Mouse (Mus musculus): ENCODE measurements around the gene Pcna. TPM values are rescaled to one million over a fixed set of nuclear protein-coding genes. Genes with fewer than 3 reads are reported as not detected.

Pcna gene
- total and polyA plus RNA-seq, 2 experiments from 2014 or later: 91.0 to 118 TPM

DNA sequence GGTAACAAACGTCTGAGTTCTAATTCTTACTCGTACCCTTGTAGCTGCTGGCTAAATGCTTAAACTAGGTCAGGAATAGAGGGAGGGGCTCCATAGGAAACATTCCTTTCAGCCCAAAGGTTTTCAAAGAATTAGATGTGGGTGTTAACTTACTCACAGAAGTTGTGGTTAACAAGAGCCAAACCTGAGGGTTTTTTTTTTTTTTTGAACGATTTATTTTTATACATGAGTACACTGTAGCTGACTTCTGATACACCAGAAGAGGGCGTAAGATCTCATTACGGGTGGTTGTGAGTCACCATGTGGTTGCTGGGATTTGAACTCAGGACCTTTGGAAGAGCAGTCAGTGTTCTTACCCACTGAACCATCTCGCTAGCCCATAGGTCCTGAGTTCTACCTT, 9.1 kb upstream of the Pcna start:
- Histone ChIP-seq H3K9ac (replicated peaks; ENCODE audit: low read length, poor library complexity, severe bottlenecking) (no peak overlapping the region), H3K4me3 (ENCODE audit: low read depth, low read length) (no peak overlapping the region), H3K9me3 (ENCODE audit: low read length) (no peaks in the 10 kb centered on the region), H3K4me1 (ENCODE audit: insufficient read depth, low read length) (peaks cover 6% of the 10 kb centered on the region), H3K4me2 (ENCODE audit: low read depth, low read length, poor library complexity, severe bottlenecking) (no peak overlapping the region), H3K27me3 (ENCODE audit: insufficient read depth, low read length) (no peaks in the 10 kb centered on the region), H3K27ac (ENCODE audit: low read depth, low read length) (no peak overlapping the region), H3K36me3 (ENCODE audit: insufficient read depth, low read length) (no peaks in the 10 kb centered on the region)
- no peak for DNase-seq (ENCODE audit: low spot score)
- TF ChIP-seq CTCF (IDR thresholded peaks at IDR 0.05): no peak
- 69% methylated on average over 6 of the region's 6 CpGs for WGBS
- no peak for ATAC-seq (ENCODE audit: low FRiP score)

GRCm38 (mm10) chr2:132260601-132261000, 7.5 kb upstream of the Pcna start:
- H3K36me3 ChIP-seq (ENCODE audit: insufficient read depth, low read length): no peaks in the 10 kb centered on the region
- no peak for TF ChIP-seq CTCF (IDR thresholded peaks at IDR 0.05)
- WGBS: 96% methylated on average over 3 of the region's 3 CpGs
- H3K27ac ChIP-seq (ENCODE audit: low read depth, low read length): no peak overlapping the region
- H3K4me3 ChIP-seq (ENCODE audit: low read depth, low read length): no peak overlapping the region
- DNase-seq (ENCODE audit: low spot score) (no peak), ATAC-seq (ENCODE audit: low FRiP score) (no peak)
- no peak overlapping the region for H3K9ac ChIP-seq (replicated peaks; ENCODE audit: low read length, poor library complexity, severe bottlenecking)
- H3K4me1 ChIP-seq (ENCODE audit: insufficient read depth, low read length): peaks cover 6% of the 10 kb centered on the region
- H3K27me3 ChIP-seq (ENCODE audit: insufficient read depth, low read length): no peaks in the 10 kb centered on the region
- H3K9me3 ChIP-seq (ENCODE audit: low read length): no peaks in the 10 kb centered on the region
- H3K4me2 ChIP-seq (ENCODE audit: low read depth, low read length, poor library complexity, severe bottlenecking): no peak overlapping the region

GRCm38 (mm10) chr2:132257350-132258068, 4.4 kb upstream of the Pcna start:
- Histone ChIP-seq H3K36me3 (ENCODE audit: insufficient read depth, low read length) (no peaks in the 10 kb centered on the region), H3K9ac (replicated peaks; ENCODE audit: low read length, poor library complexity, severe bottlenecking) (no peak overlapping the region), H3K27me3 (ENCODE audit: insufficient read depth, low read length) (no peaks in the 10 kb centered on the region), H3K9me3 (ENCODE audit: low read length) (no peaks in the 10 kb centered on the region), H3K4me1 (ENCODE audit: insufficient read depth, low read length) (no peaks in the 10 kb centered on the region), H3K27ac (ENCODE audit: low read depth, low read length) (no peak overlapping the region), H3K4me2 (ENCODE audit: low read depth, low read length, poor library complexity, severe bottlenecking) (no peak overlapping the region), H3K4me3 (ENCODE audit: low read depth, low read length) (no peak overlapping the region)
- TF ChIP-seq CTCF (IDR thresholded peaks at IDR 0.05): no peak
- DNase-seq (ENCODE audit: low spot score) (no peak), ATAC-seq (ENCODE audit: low FRiP score) (no peak)
- 97% methylated on average over 6 of the region's 6 CpGs for WGBS

DNA sequence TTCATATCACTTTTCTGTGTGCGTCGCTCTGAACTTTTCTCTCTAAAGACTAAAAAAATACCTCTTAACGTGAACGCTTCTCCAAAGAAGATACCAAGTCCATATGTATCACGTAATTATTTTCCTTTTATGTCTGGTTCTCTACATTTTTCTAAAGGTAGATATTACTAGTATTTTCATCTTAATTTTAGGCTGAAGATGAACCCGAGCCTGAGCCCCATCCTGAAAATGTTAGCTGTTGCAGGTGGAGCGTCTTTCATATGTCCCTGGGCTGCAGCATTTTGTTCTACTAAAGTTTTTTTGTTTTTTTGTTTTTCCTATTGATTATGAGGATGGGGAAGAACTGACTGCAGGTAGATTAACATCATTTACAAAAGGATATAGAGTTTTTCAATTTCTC, 489 bp upstream of the Pcna start:
- Histone ChIP-seq H3K36me3 (ENCODE audit: insufficient read depth, low read length) (no peaks in the 10 kb centered on the region), H3K4me3 (ENCODE audit: low read depth, low read length) (peak overlapping the region; percentile 54), H3K4me2 (ENCODE audit: low read depth, low read length, poor library complexity, severe bottlenecking) (peak overlapping the region; percentile 74), H3K9me3 (ENCODE audit: low read length) (no peaks in the 10 kb centered on the region), H3K27ac (ENCODE audit: low read depth, low read length) (no peak overlapping the region), H3K27me3 (ENCODE audit: insufficient read depth, low read length) (no peaks in the 10 kb centered on the region), H3K4me1 (ENCODE audit: insufficient read depth, low read length) (no peaks in the 10 kb centered on the region; the same call in 1 of the 2 replicates), H3K9ac (replicated peaks; ENCODE audit: low read length, poor library complexity, severe bottlenecking) (0 out of 2 replicates have a peak overlapping the region, but pooled peaks have one; percentile 24)
- under 1% methylated on average over 7 of the region's 7 CpGs for WGBS
- no peak for TF ChIP-seq CTCF (IDR thresholded peaks at IDR 0.05)
- ATAC-seq (ENCODE audit: low FRiP score) (no peak), DNase-seq (ENCODE audit: low spot score) (no peak)

GRCm38 (mm10) chr2:132251911-132252310, 1.2 kb downstream of the Pcna start:
- WGBS: 6% methylated on average over 8 of the region's 8 CpGs
- H3K4me2 ChIP-seq (ENCODE audit: low read depth, low read length, poor library complexity, severe bottlenecking): peak overlapping the region; percentile 74
- H3K9ac ChIP-seq (replicated peaks; ENCODE audit: low read length, poor library complexity, severe bottlenecking): peak overlapping the region; percentile 42; the same call in 1 of the 2 replicates
- no peak for TF ChIP-seq CTCF (IDR thresholded peaks at IDR 0.05)
- DNase-seq (ENCODE audit: low spot score) (no peak), ATAC-seq (ENCODE audit: low FRiP score) (no peak)
- H3K4me3 ChIP-seq (ENCODE audit: low read depth, low read length): peak overlapping the region; percentile 54
- H3K9me3 ChIP-seq (ENCODE audit: low read length): no peaks in the 10 kb centered on the region
- no peaks in the 10 kb centered on the region for H3K36me3 ChIP-seq (ENCODE audit: insufficient read depth, low read length)
- no peak overlapping the region for H3K27ac ChIP-seq (ENCODE audit: low read depth, low read length)
- no peaks in the 10 kb centered on the region; the same call in 1 of the 2 replicates for H3K4me1 ChIP-seq (ENCODE audit: insufficient read depth, low read length)
- no peaks in the 10 kb centered on the region for H3K27me3 ChIP-seq (ENCODE audit: insufficient read depth, low read length)

DNA sequence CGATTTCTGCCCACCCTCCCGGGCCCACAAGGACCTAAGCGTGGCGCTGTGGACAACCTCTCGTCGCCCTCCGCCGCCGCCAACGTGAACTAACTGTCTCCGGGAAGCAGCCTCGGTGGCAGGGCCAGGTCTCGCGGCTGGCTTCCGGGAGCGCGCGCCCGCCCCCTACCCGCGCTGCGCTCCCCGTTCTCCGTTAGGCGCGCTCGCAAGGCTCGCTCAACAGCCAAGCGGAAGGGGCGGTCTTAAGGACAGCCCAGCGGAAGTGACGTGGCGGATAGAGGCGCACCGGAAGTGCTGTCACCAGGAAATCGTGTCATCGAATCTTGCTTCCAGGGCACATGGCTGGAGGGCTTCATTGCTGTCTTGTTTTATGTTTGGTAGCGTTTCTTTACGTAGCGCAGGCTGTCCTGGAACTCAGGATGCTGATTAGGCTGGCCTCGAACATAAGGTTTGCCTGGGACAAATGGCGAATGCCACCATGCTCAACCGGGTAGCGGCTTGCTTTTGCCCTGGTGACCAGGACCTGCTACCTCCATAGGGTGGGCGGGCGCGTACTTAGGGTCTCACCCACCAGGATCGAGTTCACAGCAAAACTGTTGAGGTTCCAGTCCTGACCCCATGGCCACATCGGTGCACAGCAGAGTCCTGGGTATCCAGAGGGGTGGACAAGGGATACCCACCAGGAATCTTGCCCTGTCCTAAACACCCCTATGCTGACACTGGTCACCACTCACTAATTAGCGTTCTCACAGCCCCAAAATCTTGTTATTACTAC, 5.4 kb downstream of the Pcna start, which contains the start of gene Tmem230:
Tmem230 (minus strand) TSS at position 269 of the 775 bp plus-strand sequence.
- DNase-seq (ENCODE audit: low spot score) (peak; percentile 98), ATAC-seq (ENCODE audit: low FRiP score) (peak; percentile 94)
- peak; percentile 52 for TF ChIP-seq CTCF (IDR thresholded peaks at IDR 0.05)
- Histone ChIP-seq H3K4me2 (ENCODE audit: low read depth, low read length, poor library complexity, severe bottlenecking) (peak within 1 kb of the TSS; percentile 69), H3K9ac (replicated peaks; ENCODE audit: low read length, poor library complexity, severe bottlenecking) (peak within 1 kb of the TSS; percentile 55), H3K4me3 (ENCODE audit: low read depth, low read length) (peak within 1 kb of the TSS; percentile 58), H3K9me3 (ENCODE audit: low read length) (no peaks in the 10 kb centered on the region), H3K27ac (ENCODE audit: low read depth, low read length) (peak within 1 kb of the TSS; percentile 81), H3K36me3 (ENCODE audit: insufficient read depth, low read length) (no peaks in the 10 kb centered on the region), H3K4me1 (ENCODE audit: insufficient read depth, low read length) (no peaks in the 10 kb centered on the region; the same call in 1 of the 2 replicates), H3K27me3 (ENCODE audit: insufficient read depth, low read length) (no peaks in the 10 kb centered on the region)
- WGBS: 6% methylated on average over 49 of the region's 50 CpGs
